Mouse (Mus musculus) E14TG2a.4 (cell line): ENCODE measurements at regions not wholly inside any gene's neighbourhood (a gene's known extent, or its start where the extent isn't known, plus 50 kb on each side); places are given as distances from the start of the nearest gene placed in this dataset.

Experiments used
- H3K27me3 ChIP-seq: 2 replicates; pipeline ENCODE4 v1.6.1; 2014; ENCODE audit warnings: low read length, control low read depth; ENCODE audit not compliant: insufficient read depth
- H3K36me3 ChIP-seq: 2 replicates; pipeline ENCODE4 v1.6.1; 2014; ENCODE audit warnings: low read length, control low read depth; ENCODE audit not compliant: insufficient read depth
- H3K4me1 ChIP-seq: replicated peaks from 2 replicates; pipeline ENCODE4 v1.6.1; 2014; ENCODE audit warnings: low read depth, low read length, control low read depth
- H3K4me3 ChIP-seq: replicated peaks from 2 replicates; pipeline ENCODE4 v1.5.1; 2014; ENCODE audit warnings: mild to moderate bottlenecking, low read length
- H3K9me3 ChIP-seq: 2 replicates; pipeline ENCODE4 v1.6.1; 2014; ENCODE audit warnings: low read length, control low read depth
- CTCF ChIP-seq: conservative IDR thresholded peaks from 2 replicates; pipeline ENCODE4 v1.5.1; 2014; ENCODE audit warnings: low read length
- NANOG ChIP-seq: IDR thresholded peaks from 2 replicates; pipeline ENCODE4 v1.6.1; 2014; ENCODE audit warnings: borderline replicate concordance, low read length, mixed read lengths
- POU5F1 ChIP-seq: IDR thresholded peaks from 2 replicates; pipeline ENCODE4 v1.6.1; 2014; ENCODE audit warnings: low read length, borderline replicate concordance

GRCm38 (mm10) chr2:108083911-108084310, 793.5 kb downstream of the Kcna4 start:
- H3K4me3 ChIP-seq: no peak overlapping the region
- no peaks in the 10 kb centered on the region for H3K4me1 ChIP-seq
- no peaks in the 10 kb centered on the region for H3K36me3 ChIP-seq
- TF ChIP-seq POU5F1 (no peak), NANOG (no peak), CTCF (no peak)
- H3K27me3 ChIP-seq: no peaks in the 10 kb centered on the region
- no peaks in the 10 kb centered on the region for H3K9me3 ChIP-seq

- H3K27me3 ChIP-seq: no peaks in the 10 kb centered on the region
Observed at GRCm38 (mm10) chr2:108090266-108090665, 799.8 kb downstream of the Kcna4 start.

GRCm38 (mm10) chr2:108097026-108097425, 806.6 kb downstream of the Kcna4 start:
- Histone ChIP-seq H3K9me3 (no peaks in the 10 kb centered on the region), H3K36me3 (no peaks in the 10 kb centered on the region), H3K4me1 (no peaks in the 10 kb centered on the region), H3K27me3 (no peaks in the 10 kb centered on the region), H3K4me3 (no peak overlapping the region)
- no peak for TF ChIP-seq CTCF
- no peak for TF ChIP-seq POU5F1
- no peak for TF ChIP-seq NANOG

More at GRCm38 (mm10) chr2:108090266-108090665, 799.8 kb downstream of the Kcna4 start:
- H3K4me3 ChIP-seq: no peak overlapping the region
- TF ChIP-seq NANOG (no peak), CTCF (no peak), POU5F1 (no peak)
- no peaks in the 10 kb centered on the region for H3K9me3 ChIP-seq
- no peaks in the 10 kb centered on the region for H3K36me3 ChIP-seq
- H3K4me1 ChIP-seq: no peaks in the 10 kb centered on the region

GRCm38 (mm10) chr2:108110140-108110539, 819.7 kb downstream of the Kcna4 start:
- TF ChIP-seq POU5F1 (no peak), NANOG (no peak), CTCF (no peak)
- Histone ChIP-seq H3K27me3 (no peaks in the 10 kb centered on the region), H3K4me3 (no peak overlapping the region), H3K4me1 (no peaks in the 10 kb centered on the region), H3K36me3 (no peaks in the 10 kb centered on the region), H3K9me3 (no peaks in the 10 kb centered on the region)

GRCm38 (mm10) chr2:108145694-108146093, 855.3 kb downstream of the Kcna4 start:
- no peaks in the 10 kb centered on the region for H3K9me3 ChIP-seq
- no peaks in the 10 kb centered on the region for H3K4me1 ChIP-seq
- no peak overlapping the region for H3K4me3 ChIP-seq
- H3K36me3 ChIP-seq: no peaks in the 10 kb centered on the region
- no peaks in the 10 kb centered on the region for H3K27me3 ChIP-seq
- TF ChIP-seq POU5F1 (no peak), CTCF (no peak), NANOG (no peak)

GRCm38 (mm10) chr2:108148221-108148620, 857.8 kb downstream of the Kcna4 start:
- Histone ChIP-seq H3K36me3 (no peaks in the 10 kb centered on the region), H3K4me3 (no peak overlapping the region), H3K4me1 (no peaks in the 10 kb centered on the region), H3K9me3 (no peaks in the 10 kb centered on the region), H3K27me3 (no peaks in the 10 kb centered on the region)
- TF ChIP-seq CTCF (no peak), NANOG (no peak), POU5F1 (no peak)

- Histone ChIP-seq H3K4me3 (no peak overlapping the region), H3K4me1 (no peaks in the 10 kb centered on the region), H3K36me3 (no peaks in the 10 kb centered on the region), H3K9me3 (no peaks in the 10 kb centered on the region), H3K27me3 (no peaks in the 10 kb centered on the region)
- TF ChIP-seq POU5F1 (no peak), NANOG (no peak), CTCF (no peak)
Observed at GRCm38 (mm10) chr2:108156189-108156588, 865.8 kb downstream of the Kcna4 start.

GRCm38 (mm10) chr2:108157731-108158130, 867.3 kb downstream of the Kcna4 start:
- no peaks in the 10 kb centered on the region for H3K9me3 ChIP-seq
- H3K27me3 ChIP-seq: no peaks in the 10 kb centered on the region
- H3K4me3 ChIP-seq: no peak overlapping the region
- H3K4me1 ChIP-seq: no peaks in the 10 kb centered on the region
- no peak for TF ChIP-seq NANOG
- no peak for TF ChIP-seq CTCF
- TF ChIP-seq POU5F1: no peak
- no peaks in the 10 kb centered on the region for H3K36me3 ChIP-seq

GRCm38 (mm10) chr2:108158311-108158710, 867.9 kb downstream of the Kcna4 start:
- Histone ChIP-seq H3K36me3 (no peaks in the 10 kb centered on the region), H3K27me3 (no peaks in the 10 kb centered on the region), H3K9me3 (no peaks in the 10 kb centered on the region), H3K4me3 (no peak overlapping the region), H3K4me1 (no peaks in the 10 kb centered on the region)
- TF ChIP-seq CTCF (no peak), POU5F1 (no peak), NANOG (no peak)
